Mouse (Mus musculus): ENCODE measurements around the gene Arhgef12. TPM values are rescaled to one million over a fixed set of nuclear protein-coding genes. Genes with fewer than 3 reads are reported as not detected.

The Arhgef12 gene
- total RNA-seq, 2 experiments from 2014 or later: 147 to 158 TPM

GRCm38 (mm10) chr9:42917911-42918310, 189.1 kb downstream of the Arhgef12 start:
- peak; percentile 71 to 75 for DNase-seq

Other genes with a start within 250 kb of the Arhgef12 start
- gene Grik4, start 162.7 kb downstream of the Arhgef12 start, total RNA-seq (2021): 10 to 100 TPM; 55.7 to 58.8 TPM
- gene Tmem136, start 9.3 kb upstream of the Arhgef12 start, total RNA-seq (2021): 10 to 100 TPM; 18.2 to 19.0 TPM
- gene Pou2f3, start 103.1 kb upstream of the Arhgef12 start, total RNA-seq (2021): under 1 TPM; 0.30 to 0.56 TPM
- 10 to 100 TPM; 13.1 to 17.7 TPM for gene Oaf, start 132.7 kb upstream of the Arhgef12 start, total RNA-seq (2021)
- gene Trim29, start 203.6 kb upstream of the Arhgef12 start, total RNA-seq (2021): under 1 TPM; 0.37 to 0.40 TPM